Mouse (Mus musculus) neural tube, embryonic 15.5 days (tissue): ENCODE measurements at regions not wholly inside any gene's neighbourhood (a gene's known extent, or its start where the extent isn't known, plus 50 kb on each side); places are given as distances from the start of the nearest gene placed in this dataset.

Source experiments
- ATAC-seq: fragments of 200-750 bp; cut with Nextera tagmentation; 2 replicates; pipeline ENCODE4 v1.8.0; 2017; ENCODE audit warnings: mild to moderate bottlenecking, moderate TSS enrichment, moderate library complexity; ENCODE audit not compliant: low FRiP score
- H3K27ac ChIP-seq: fragments of 300-500 bp; sonication (generic); replicated peaks from 2 replicates; pipeline ENCODE4 v1.5.1; 2015; ENCODE audit warnings: mild to moderate bottlenecking, inconsistent platforms
- H3K27me3 ChIP-seq: fragments of 300-500 bp; sonication (generic); replicated peaks from 2 replicates; pipeline ENCODE4 v1.6.1; 2015; ENCODE audit warnings: inconsistent platforms
- H3K36me3 ChIP-seq: fragments of 300-500 bp; sonication (generic); 2 replicates; pipeline ENCODE4 v1.6.1; 2015; ENCODE audit warnings: inconsistent platforms
- H3K4me1 ChIP-seq: fragments of 300-500 bp; sonication (generic); 2 replicates; pipeline ENCODE4 v1.6.1; 2015; ENCODE audit warnings: inconsistent platforms
- H3K4me2 ChIP-seq: fragments of 300-500 bp; sonication (generic); 2 replicates; pipeline ENCODE4 v1.6.1; 2015; ENCODE audit warnings: inconsistent platforms, mild to moderate bottlenecking, moderate library complexity
- H3K4me3 ChIP-seq: fragments of 300-500 bp; sonication (generic); replicated peaks from 2 replicates; pipeline ENCODE4 v1.5.1; 2015; ENCODE audit warnings: mild to moderate bottlenecking, inconsistent platforms
- H3K9ac ChIP-seq: fragments of 300-500 bp; sonication (generic); replicated peaks from 2 replicates; pipeline ENCODE4 v1.6.1; 2015; ENCODE audit warnings: mild to moderate bottlenecking, inconsistent platforms
- H3K9me3 ChIP-seq: fragments of 300-500 bp; sonication (generic); replicated peaks from 2 replicates; pipeline ENCODE4 v1.6.1; 2016; ENCODE audit warnings: inconsistent platforms
- WGBS: fragments of 180-500 bp; shearing (Covaris S2); methylation state at CpG from one replicate; pipeline ENCODE4 v1.1.7; 2015; ENCODE audit warnings: mixed read lengths; 5-methylcytosine and 5-hydroxymethylcytosine counted together

GRCm38 (mm10) chr4:10049411-10049810 lies 824.9 kb upstream of the 2610301B20Rik start:
- no peaks in the 10 kb centered on the region for H3K36me3 ChIP-seq
- no peak overlapping the region for H3K9ac ChIP-seq
- H3K27me3 ChIP-seq, result no peaks in the 10 kb centered on the region
- no peaks in the 10 kb centered on the region for H3K4me1 ChIP-seq
- no peak overlapping the region for H3K4me3 ChIP-seq
- WGBS, result 73% methylated on average over 4 of the region's 4 CpGs
- no peak overlapping the region for H3K27ac ChIP-seq
- ATAC-seq, result no peak
- H3K9me3 ChIP-seq, result no peaks in the 10 kb centered on the region
- H3K4me2 ChIP-seq, result no peak overlapping the region

- no peak overlapping the region for H3K4me3 ChIP-seq
- WGBS, result 39% methylated on average over 5 of the region's 5 CpGs
- no peak overlapping the region for H3K9ac ChIP-seq
- no peaks in the 10 kb centered on the region for H3K4me1 ChIP-seq
- peak; percentile 87 for ATAC-seq
- no peak overlapping the region for H3K27ac ChIP-seq
- no peak overlapping the region for H3K4me2 ChIP-seq
- H3K9me3 ChIP-seq, result no peaks in the 10 kb centered on the region
- no peaks in the 10 kb centered on the region for H3K36me3 ChIP-seq
- no peaks in the 10 kb centered on the region for H3K27me3 ChIP-seq
Observed at GRCm38 (mm10) chr4:10051296-10052267, 822.7 kb upstream of the 2610301B20Rik start.

GRCm38 (mm10) chr4:10052869-10053268 lies 821.4 kb upstream of the 2610301B20Rik start:
- Histone ChIP-seq H3K36me3 (no peaks in the 10 kb centered on the region), H3K27ac (no peak overlapping the region), H3K27me3 (no peaks in the 10 kb centered on the region), H3K4me3 (no peak overlapping the region), H3K4me1 (no peaks in the 10 kb centered on the region), H3K9ac (no peak overlapping the region), H3K4me2 (no peak overlapping the region), H3K9me3 (no peaks in the 10 kb centered on the region)
- no peak for ATAC-seq

GRCm38 (mm10) chr4:10072500-10073106 lies 801.7 kb upstream of the 2610301B20Rik start:
- H3K4me1 ChIP-seq, result no peaks in the 10 kb centered on the region
- no peaks in the 10 kb centered on the region for H3K27me3 ChIP-seq
- no peaks in the 10 kb centered on the region for H3K9me3 ChIP-seq
- no peak overlapping the region for H3K27ac ChIP-seq
- no peak overlapping the region for H3K9ac ChIP-seq
- 79% methylated on average over 5 of the region's 5 CpGs for WGBS
- no peaks in the 10 kb centered on the region for H3K36me3 ChIP-seq
- ATAC-seq, result no peak
- H3K4me3 ChIP-seq, result no peak overlapping the region
- H3K4me2 ChIP-seq, result no peak overlapping the region

- H3K9me3 ChIP-seq, result no peaks in the 10 kb centered on the region
- H3K4me3 ChIP-seq, result no peak overlapping the region
- H3K4me2 ChIP-seq, result no peak overlapping the region
- no peaks in the 10 kb centered on the region for H3K36me3 ChIP-seq
- no peaks in the 10 kb centered on the region for H3K27me3 ChIP-seq
- no peaks in the 10 kb centered on the region for H3K4me1 ChIP-seq
- no peak overlapping the region for H3K9ac ChIP-seq
- WGBS, result 77% methylated on average over 3 of the region's 3 CpGs
- no peak for ATAC-seq
- no peak overlapping the region for H3K27ac ChIP-seq
Observed at GRCm38 (mm10) chr4:10079565-10080169, 794.6 kb upstream of the 2610301B20Rik start.

- no peak overlapping the region for H3K4me2 ChIP-seq
- H3K9me3 ChIP-seq, result no peaks in the 10 kb centered on the region
- no peaks in the 10 kb centered on the region for H3K4me1 ChIP-seq
- H3K9ac ChIP-seq, result no peak overlapping the region
- no peaks in the 10 kb centered on the region for H3K36me3 ChIP-seq
- WGBS, result 75% methylated on average over 4 of the region's 4 CpGs
- no peak overlapping the region for H3K4me3 ChIP-seq
- no peak for ATAC-seq
- no peak overlapping the region for H3K27ac ChIP-seq
- H3K27me3 ChIP-seq, result no peaks in the 10 kb centered on the region
Observed at GRCm38 (mm10) chr4:10114831-10115230, 759.5 kb upstream of the 2610301B20Rik start.

GRCm38 (mm10) chr4:10117964-10118363 lies 756.3 kb upstream of the 2610301B20Rik start:
- no peaks in the 10 kb centered on the region for H3K9me3 ChIP-seq
- H3K27ac ChIP-seq, result no peak overlapping the region
- H3K4me3 ChIP-seq, result no peak overlapping the region
- ATAC-seq, result no peak
- H3K9ac ChIP-seq, result no peak overlapping the region
- H3K27me3 ChIP-seq, result no peaks in the 10 kb centered on the region
- H3K4me1 ChIP-seq, result no peaks in the 10 kb centered on the region
- WGBS, result 77% methylated on average over 2 of the region's 2 CpGs
- no peak overlapping the region for H3K4me2 ChIP-seq
- H3K36me3 ChIP-seq, result no peaks in the 10 kb centered on the region

GRCm38 (mm10) chr4:10124252-10124651 lies 750.0 kb upstream of the 2610301B20Rik start:
- Histone ChIP-seq H3K9ac (no peak overlapping the region), H3K4me2 (no peak overlapping the region), H3K36me3 (no peaks in the 10 kb centered on the region), H3K27me3 (no peaks in the 10 kb centered on the region), H3K4me1 (no peaks in the 10 kb centered on the region), H3K4me3 (no peak overlapping the region), H3K9me3 (no peaks in the 10 kb centered on the region), H3K27ac (no peak overlapping the region)
- WGBS, result 66% methylated on average over 2 of the region's 2 CpGs
- ATAC-seq, result 0 out of 2 replicates have a peak, but pooled peaks have one; percentile 47

- Histone ChIP-seq H3K27me3 (no peaks in the 10 kb centered on the region), H3K27ac (no peak overlapping the region), H3K9me3 (no peaks in the 10 kb centered on the region), H3K9ac (no peak overlapping the region), H3K4me3 (no peak overlapping the region), H3K4me1 (no peaks in the 10 kb centered on the region), H3K4me2 (no peak overlapping the region), H3K36me3 (no peaks in the 10 kb centered on the region)
- WGBS, result 71% methylated on average over 6 of the region's 6 CpGs
- no peak for ATAC-seq
Observed at GRCm38 (mm10) chr4:10141238-10141934, 732.9 kb upstream of the 2610301B20Rik start.

- Histone ChIP-seq H3K27me3 (no peaks in the 10 kb centered on the region), H3K4me3 (no peak overlapping the region), H3K36me3 (no peaks in the 10 kb centered on the region), H3K9me3 (no peaks in the 10 kb centered on the region), H3K27ac (no peak overlapping the region), H3K9ac (no peak overlapping the region), H3K4me1 (no peaks in the 10 kb centered on the region), H3K4me2 (no peak overlapping the region)
- ATAC-seq, result no peak
- 94% methylated on average over 2 of the region's 2 CpGs for WGBS
Observed at GRCm38 (mm10) chr4:10149911-10150310, 724.4 kb upstream of the 2610301B20Rik start.

- Histone ChIP-seq H3K4me3 (no peak overlapping the region), H3K9me3 (no peaks in the 10 kb centered on the region), H3K9ac (no peak overlapping the region), H3K4me2 (no peak overlapping the region), H3K36me3 (no peaks in the 10 kb centered on the region), H3K27ac (no peak overlapping the region), H3K4me1 (no peaks in the 10 kb centered on the region), H3K27me3 (no peaks in the 10 kb centered on the region)
- ATAC-seq, result no peak
- 25% methylated on average over 2 of the region's 2 CpGs for WGBS
Observed at GRCm38 (mm10) chr4:10150501-10150900, 723.8 kb upstream of the 2610301B20Rik start.
